Mouse (Mus musculus): ENCODE measurements at regions not wholly inside any gene's neighbourhood (a gene's known extent, or its start where the extent isn't known, plus 50 kb on each side); places are given as distances from the start of the nearest gene placed in this dataset.

DNA sequence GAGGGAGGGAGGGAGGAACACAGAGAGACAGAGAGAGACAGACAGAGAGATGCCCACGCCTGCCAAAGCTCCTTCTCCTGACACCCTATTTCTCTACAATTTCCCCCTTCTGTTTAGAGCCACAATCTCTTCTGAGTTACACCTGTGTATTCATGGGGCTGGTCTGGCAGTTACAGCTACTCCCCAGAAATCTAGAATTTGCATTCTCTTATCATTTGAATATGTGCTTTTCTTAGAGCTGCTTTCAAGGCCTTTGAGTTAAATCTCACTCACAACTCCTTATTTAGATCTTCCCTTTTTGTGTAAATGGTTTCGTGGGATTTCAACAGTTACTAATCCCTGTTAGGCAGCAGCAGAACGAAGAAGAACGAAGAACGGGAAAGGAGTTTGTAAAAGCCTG is 55.0 kb upstream of the Cdkn2b start:
- WGBS, result 38% methylated on average over 5 of the region's 5 CpGs
- no peak overlapping the region for H3K27ac ChIP-seq (replicated peaks)
- ATAC-seq (ENCODE audit: low FRiP score, low TSS enrichment) (no peak), DNase-seq (ENCODE audit: low spot score) (no peak)
- no peaks in the 10 kb centered on the region for H3K9me3 ChIP-seq (ENCODE audit: control insufficient read depth, low read length)
- no peak overlapping the region for H3K4me3 ChIP-seq (ENCODE audit: low read depth, low read length)
- no peaks in the 10 kb centered on the region for H3K36me3 ChIP-seq (ENCODE audit: control insufficient read depth, insufficient read depth, low read length)
- H3K4me1 ChIP-seq (replicated peaks; ENCODE audit: control insufficient read depth, insufficient read depth), result no peaks in the 10 kb centered on the region
- H3K9ac ChIP-seq (ENCODE audit: low read length), result no peak overlapping the region
- H3K4me2 ChIP-seq (replicated peaks; ENCODE audit: low read depth), result no peak overlapping the region
- TF ChIP-seq CTCF (IDR thresholded peaks at IDR 0.05; ENCODE audit: low read depth), result no peak
- TF ChIP-seq EP300 (optimal IDR thresholded peaks at IDR 0.05), result no peak
- H3K27me3 ChIP-seq (ENCODE audit: control insufficient read depth, insufficient read depth, low read length), result no peaks in the 10 kb centered on the region

DNA sequence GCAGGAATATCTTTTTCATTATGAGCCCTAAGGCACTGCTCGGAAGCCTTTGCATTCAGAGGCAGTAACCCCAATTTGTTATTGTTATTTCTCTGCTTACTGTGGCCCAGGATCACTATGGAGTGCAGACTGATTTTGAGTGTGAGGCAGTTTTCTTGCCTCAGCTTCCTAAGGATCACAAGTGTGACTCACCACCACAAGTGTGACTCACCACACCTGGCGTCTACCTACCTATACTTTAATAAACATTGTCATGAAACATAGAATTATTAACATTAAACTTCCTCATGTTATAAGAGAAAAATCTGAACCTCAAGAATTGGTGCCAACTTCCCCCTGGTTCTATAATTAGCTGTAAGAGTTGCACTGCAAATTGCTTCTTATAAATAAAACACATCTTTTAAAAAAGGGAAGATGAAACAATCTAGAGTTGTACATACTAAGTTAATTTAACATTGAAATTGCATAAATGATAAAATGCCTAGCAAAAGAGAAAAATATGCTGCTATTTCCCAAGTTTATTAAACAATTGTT is 52.4 kb upstream of the Cdkn2b start:
- no peak overlapping the region for H3K4me3 ChIP-seq (ENCODE audit: low read depth, low read length)
- no peak overlapping the region for H3K9ac ChIP-seq (ENCODE audit: low read length)
- H3K27me3 ChIP-seq (ENCODE audit: control insufficient read depth, insufficient read depth, low read length), result no peaks in the 10 kb centered on the region
- peaks cover 4% of the 10 kb centered on the region; the same call in 1 of the 2 replicates for H3K4me1 ChIP-seq (replicated peaks; ENCODE audit: control insufficient read depth, insufficient read depth)
- H3K36me3 ChIP-seq (ENCODE audit: control insufficient read depth, insufficient read depth, low read length), result no peaks in the 10 kb centered on the region
- TF ChIP-seq EP300 (optimal IDR thresholded peaks at IDR 0.05), result no peak
- TF ChIP-seq CTCF (IDR thresholded peaks at IDR 0.05; ENCODE audit: low read depth), result no peak
- H3K9me3 ChIP-seq (ENCODE audit: control insufficient read depth, low read length), result no peaks in the 10 kb centered on the region
- no peak overlapping the region for H3K4me2 ChIP-seq (replicated peaks; ENCODE audit: low read depth)
- DNase-seq (ENCODE audit: low spot score) (no peak), ATAC-seq (ENCODE audit: low FRiP score, low TSS enrichment) (no peak)
- H3K27ac ChIP-seq (replicated peaks), result no peak overlapping the region
- WGBS, result 38% methylated on average over 2 of the region's 2 CpGs

DNA sequence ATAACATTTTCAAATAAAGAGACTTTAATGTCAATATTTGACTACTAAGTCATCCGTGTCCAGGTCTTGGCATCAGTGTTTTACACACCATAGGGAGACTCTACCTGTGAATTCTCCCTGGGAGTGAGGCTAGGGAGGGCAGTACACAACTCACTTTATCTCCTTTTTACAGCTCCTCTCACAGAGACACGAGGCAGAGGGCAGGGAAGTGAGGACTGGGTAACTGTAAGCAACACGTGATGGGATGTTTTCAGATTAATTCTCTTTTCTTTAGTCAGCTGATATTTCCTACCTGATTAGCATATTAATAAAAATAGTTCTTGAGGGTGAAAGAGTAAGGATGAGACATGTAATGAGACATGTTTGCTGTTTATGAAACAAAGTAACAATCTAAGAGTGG is 51.8 kb upstream of the Cdkn2b start:
- H3K27ac ChIP-seq (replicated peaks), result no peak overlapping the region
- H3K36me3 ChIP-seq (ENCODE audit: control insufficient read depth, insufficient read depth, low read length), result no peaks in the 10 kb centered on the region
- H3K4me1 ChIP-seq (replicated peaks; ENCODE audit: control insufficient read depth, insufficient read depth), result peaks cover 4% of the 10 kb centered on the region; the same call in 1 of the 2 replicates
- no peaks in the 10 kb centered on the region for H3K27me3 ChIP-seq (ENCODE audit: control insufficient read depth, insufficient read depth, low read length)
- WGBS, result 37% methylated on average over 3 of the region's 3 CpGs
- no peak for TF ChIP-seq CTCF (IDR thresholded peaks at IDR 0.05; ENCODE audit: low read depth)
- no peak for TF ChIP-seq EP300 (optimal IDR thresholded peaks at IDR 0.05)
- no peak overlapping the region for H3K9ac ChIP-seq (ENCODE audit: low read length)
- H3K9me3 ChIP-seq (ENCODE audit: control insufficient read depth, low read length), result no peaks in the 10 kb centered on the region
- no peak for DNase-seq (ENCODE audit: low spot score)
- no peak for ATAC-seq (ENCODE audit: low FRiP score, low TSS enrichment)
- no peak overlapping the region for H3K4me3 ChIP-seq (ENCODE audit: low read depth, low read length)
- H3K4me2 ChIP-seq (replicated peaks; ENCODE audit: low read depth), result no peak overlapping the region

DNA sequence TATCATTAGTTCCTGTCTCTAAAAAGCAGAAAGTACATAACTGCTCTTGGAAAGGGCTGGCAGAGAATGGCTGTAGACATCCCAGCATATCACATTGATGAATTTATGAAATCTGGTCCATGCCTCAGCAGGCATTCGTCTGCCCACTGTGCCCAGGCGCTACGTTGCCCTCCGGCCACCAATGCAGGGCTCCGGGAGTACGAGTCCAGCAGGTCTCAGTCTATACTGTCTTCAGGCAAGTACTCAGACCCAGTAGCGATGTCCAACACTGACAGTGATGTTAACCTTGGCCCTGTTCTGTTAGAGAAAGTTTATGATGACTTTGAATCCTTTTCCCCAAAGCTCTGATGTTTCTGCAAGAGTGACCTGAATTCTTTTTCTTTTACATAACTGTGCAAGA is 50.5 kb upstream of the Cdkn2b start:
- no peak for ATAC-seq (ENCODE audit: low FRiP score, low TSS enrichment)
- 83% methylated on average over 7 of the region's 7 CpGs for WGBS

More for the DNA sequence above, 50.5 kb upstream of the Cdkn2b start:
- Histone ChIP-seq H3K9ac (ENCODE audit: low read length) (no peak overlapping the region), H3K27me3 (ENCODE audit: control insufficient read depth, insufficient read depth, low read length) (no peaks in the 10 kb centered on the region), H3K9me3 (ENCODE audit: control insufficient read depth, low read length) (no peaks in the 10 kb centered on the region), H3K36me3 (ENCODE audit: control insufficient read depth, insufficient read depth, low read length) (no peaks in the 10 kb centered on the region), H3K4me3 (ENCODE audit: low read depth, low read length) (no peak overlapping the region), H3K4me1 (replicated peaks; ENCODE audit: control insufficient read depth, insufficient read depth) (peaks cover 4% of the 10 kb centered on the region; the same call in 1 of the 2 replicates), H3K4me2 (replicated peaks; ENCODE audit: low read depth) (no peak overlapping the region), H3K27ac (replicated peaks) (no peak overlapping the region)
- DNase-seq (ENCODE audit: low spot score), result no peak
- TF ChIP-seq EP300 (optimal IDR thresholded peaks at IDR 0.05), result no peak
- no peak for TF ChIP-seq CTCF (IDR thresholded peaks at IDR 0.05; ENCODE audit: low read depth)
